Mouse (Mus musculus) MEL (cell line): ENCODE measurements at regions not wholly inside any gene's neighbourhood (a gene's known extent, or its start where the extent isn't known, plus 50 kb on each side); places are given as distances from the start of the nearest gene placed in this dataset.

Experiments used
- CHD1 ChIP-seq: IDR thresholded peaks from 2 replicates; pipeline ENCODE4 v1.6.1; 2012; ENCODE audit warnings: low read depth, mild to moderate bottlenecking, inconsistent platforms, low read length, improper control_type of control experiment
- CTCF ChIP-seq, 3 experiments: IDR thresholded peaks in 2 of 3; conservative IDR thresholded peaks in 1 of 3; 2 replicates each; pipeline ENCODE4 v1.5.1; 2011 to 2012; ENCODE audit warnings: low read length in 3 of 3, low read depth in 2 of 3, mild to moderate bottlenecking in 2 of 3, improper control_type of control experiment in 1 of 3, inconsistent platforms in 1 of 3, mixed read lengths in 1 of 3, moderate library complexity in 1 of 3; ENCODE audit not compliant: control insufficient read depth in 1 of 3, insufficient read depth in 1 of 3, poor library complexity in 1 of 3, severe bottlenecking in 1 of 3
- EP300 ChIP-seq, 2 experiments: IDR thresholded peaks; 2 replicates each; pipeline ENCODE4 v1.6.1; 2011; ENCODE audit warnings: improper control_type of control experiment in 2 of 2, low read length in 2 of 2, low read depth in 1 of 2, mild to moderate bottlenecking in 1 of 2
- KAT2A ChIP-seq: conservative IDR thresholded peaks from 2 replicates; pipeline ENCODE4 v1.6.1; 2012; ENCODE audit warnings: low read depth, low read length, improper control_type of control experiment, inconsistent platforms
- POLR2A ChIP-seq, 2 experiments: IDR thresholded peaks; 2 replicates each; pipeline ENCODE4 v1.6.1; 2011 to 2012; ENCODE audit warnings: low read length in 2 of 2, mild to moderate bottlenecking in 2 of 2, control low read depth in 1 of 2, improper control_type of control experiment in 1 of 2, low read depth in 1 of 2, moderate library complexity in 1 of 2; ENCODE audit not compliant: control insufficient read depth in 1 of 2, insufficient read depth in 1 of 2, poor library complexity in 1 of 2
- TAL1 ChIP-seq: IDR thresholded peaks from 2 replicates; pipeline ENCODE4 v1.6.1; 2012; ENCODE audit warnings: mild to moderate bottlenecking, inconsistent platforms, low read length, moderate library complexity, mixed read lengths
- TCF12 ChIP-seq: IDR thresholded peaks from 2 replicates; pipeline ENCODE4 v1.6.1; 2014; ENCODE audit warnings: low read depth, mild to moderate bottlenecking, inconsistent platforms, low read length, improper control_type of control experiment, moderate library complexity
- USF1 ChIP-seq: IDR thresholded peaks from 2 replicates; pipeline ENCODE4 v1.6.1; 2014; ENCODE audit warnings: low read depth, mild to moderate bottlenecking, inconsistent platforms, low read length, improper control_type of control experiment, moderate library complexity
- ZKSCAN1 ChIP-seq: IDR thresholded peaks from 2 replicates; pipeline ENCODE4 v1.6.1; 2012; ENCODE audit warnings: low read depth, mild to moderate bottlenecking, inconsistent platforms, low read length, improper control_type of control experiment, moderate library complexity

DNA sequence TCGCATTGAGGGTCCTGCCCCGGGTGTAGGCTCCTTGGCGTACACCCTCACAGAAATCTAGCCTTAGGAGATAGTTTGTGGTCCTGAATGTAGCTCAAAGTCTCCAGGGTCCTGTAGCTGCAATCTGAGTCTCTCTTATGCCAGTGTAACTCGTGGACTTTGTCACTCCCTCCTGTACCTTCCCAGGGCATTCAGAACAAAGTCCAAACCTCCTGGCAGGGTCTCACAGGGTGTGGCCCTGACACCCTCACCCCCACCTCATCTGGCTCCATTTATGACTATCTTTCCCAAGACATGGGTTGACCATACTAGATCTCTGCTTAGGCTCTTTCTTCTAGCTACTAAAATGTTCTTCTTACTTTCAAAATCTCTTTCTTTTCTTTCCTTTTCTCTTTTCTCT lies 120.6 kb upstream of the Tmem150c start:
- no peak for TF ChIP-seq KAT2A
- no peak for TF ChIP-seq CTCF (IDR thresholded peaks at IDR 0.05 in 2 of 3, conservative IDR thresholded peaks at IDR 0.05 in 1 of 3; ENCODE audit: control insufficient read depth in 1 of 3, insufficient read depth in 1 of 3, low read depth in 2 of 3, low read length in 3 of 3, poor library complexity in 1 of 3, severe bottlenecking in 1 of 3)
- no peak for TF ChIP-seq EP300 (IDR thresholded peaks at IDR 0.05; ENCODE audit: low read depth in 1 of 2, low read length in 2 of 2)
- TF ChIP-seq CHD1, result no peak
- no peak for TF ChIP-seq TCF12
- TF ChIP-seq USF1, result no peak
- TF ChIP-seq ZKSCAN1, result no peak
- no peak for TF ChIP-seq POLR2A (IDR thresholded peaks at IDR 0.05; ENCODE audit: control insufficient read depth in 1 of 2, insufficient read depth in 1 of 2, low read depth in 1 of 2, low read length in 2 of 2, poor library complexity in 1 of 2)
- TF ChIP-seq TAL1, result no peak
